Mouse (Mus musculus) midbrain, embryonic 16.5 days (tissue): Measurements from ENCODE around the gene Olfr231. TPM values are rescaled to one million over a fixed set of nuclear protein-coding genes. Genes with fewer than 3 reads are reported as not detected.

Experiments
- ATAC-seq: fragments of 200-750 bp; cut with Nextera tagmentation; 2 replicates; pipeline ENCODE4 v1.8.0; 2017; ENCODE audit warnings: moderate TSS enrichment
- H3K27ac ChIP-seq: fragments of 300-500 bp; sonication (generic); 2 replicates; pipeline ENCODE4 v1.5.1; 2014; ENCODE audit warnings: mild to moderate bottlenecking, low read length, mixed read lengths
- H3K27me3 ChIP-seq: fragments of 300-500 bp; sonication (generic); 2 replicates; pipeline ENCODE4 v1.6.1; 2014; ENCODE audit warnings: low read depth, low read length, mixed read lengths; ENCODE audit not compliant: control insufficient read depth, insufficient read depth
- H3K36me3 ChIP-seq: fragments of 300-500 bp; sonication (generic); 2 replicates; pipeline ENCODE4 v1.6.1; 2014; ENCODE audit warnings: mild to moderate bottlenecking, low read length, moderate library complexity, mixed read lengths; ENCODE audit not compliant: control insufficient read depth, insufficient read depth
- H3K4me1 ChIP-seq: fragments of 300-500 bp; sonication (generic); 2 replicates; pipeline ENCODE4 v1.6.1; 2014; ENCODE audit warnings: mild to moderate bottlenecking, low read length, mixed read lengths; ENCODE audit not compliant: control insufficient read depth, insufficient read depth
- H3K4me2 ChIP-seq: fragments of 300-500 bp; sonication (generic); 2 replicates; pipeline ENCODE4 v1.6.1; 2014; ENCODE audit warnings: mild to moderate bottlenecking, low read length, mixed read lengths
- H3K4me3 ChIP-seq: fragments of 300-500 bp; sonication (generic); 2 replicates; pipeline ENCODE4 v1.5.1; 2014; ENCODE audit warnings: low read depth, mild to moderate bottlenecking, low read length, moderate library complexity, mixed read lengths
- H3K9ac ChIP-seq: fragments of 300-500 bp; sonication (generic); 2 replicates; pipeline ENCODE4 v1.6.1; 2014; ENCODE audit warnings: low read depth, low read length, mixed read lengths
- H3K9me3 ChIP-seq: fragments of 300-500 bp; sonication (generic); replicated peaks from 2 replicates; pipeline ENCODE4 v1.6.1; 2014; ENCODE audit warnings: mild to moderate bottlenecking, low read length, mixed read lengths; ENCODE audit not compliant: control insufficient read depth, poor library complexity, severe bottlenecking
- WGBS: fragments of 180-500 bp; shearing (Covaris S2); extraction: QIAGEN DNeasy Blood & Tissue Kit; methylation state at CpG from one replicate; pipeline ENCODE4 v1.1.7; 2014; 5-methylcytosine and 5-hydroxymethylcytosine counted together
- polyA plus RNA-seq: library from polyadenylated mRNA; unstranded; fragments of >200 nt; fragmentation: Nextera tagmentation; extraction: Ambion mirVana; gene quantifications from 2 replicates; pipeline ENCODE4 v1.2.1, GENCODE M21; 2015

Gene Olfr231
- polyA plus RNA-seq, 1 experiment from 2014 or later = not detected

DNA sequence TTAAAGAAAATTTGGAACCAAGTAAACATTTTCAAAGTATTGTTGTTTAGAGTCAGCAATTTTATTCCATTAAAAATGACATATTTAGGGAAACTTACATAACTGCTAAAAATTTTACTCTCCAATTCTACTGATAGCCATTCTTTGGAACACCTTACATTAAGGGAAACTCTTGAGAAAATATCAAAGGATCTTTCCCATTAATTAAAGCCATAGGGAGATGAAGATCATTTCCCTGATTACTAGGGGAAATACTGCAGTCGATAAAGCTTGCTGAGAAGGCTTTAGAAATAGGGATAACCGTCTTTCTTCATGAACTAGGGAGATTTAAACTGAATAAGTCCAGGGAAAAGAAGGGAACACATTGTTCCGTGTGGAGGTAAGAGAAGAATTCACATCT, 10.3 kb upstream of the Olfr231 start, which contains the start of gene Olfr424:
Gene Olfr424, plus strand, starts transcription at position 301 of the 400 bp plus-strand sequence.
- Histone ChIP-seq H3K27me3 (no peaks in the 10 kb centered on the region), H3K27ac (no peak within 1 kb of the TSS), H3K9ac (no peak within 1 kb of the TSS), H3K9me3 (no peaks in the 10 kb centered on the region), H3K4me2 (no peak within 1 kb of the TSS), H3K36me3 (no peaks in the 10 kb centered on the region), H3K4me1 (no peaks in the 10 kb centered on the region), H3K4me3 (no peak within 1 kb of the TSS)
- ATAC-seq = no peak
- 73% methylated on average over 3 of the region's 3 CpGs for WGBS

DNA sequence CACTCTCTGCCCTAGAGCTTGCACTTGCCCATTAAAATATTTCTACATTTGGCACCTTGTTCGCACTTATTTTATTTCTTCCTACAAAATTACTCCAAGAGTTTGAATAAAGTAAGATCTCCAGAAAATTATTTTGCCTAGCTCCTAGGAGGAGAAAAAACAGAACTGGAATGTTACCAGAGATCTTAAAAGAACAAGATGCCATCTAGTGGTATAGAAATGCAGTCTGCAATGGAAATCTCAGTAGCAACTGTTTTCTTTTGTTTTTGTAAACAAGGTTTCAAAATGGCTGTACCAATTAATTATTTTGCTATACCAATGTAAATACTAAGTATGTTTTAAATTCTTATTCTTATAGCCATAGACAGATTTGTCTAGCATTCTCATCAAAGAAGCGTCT, 17.2 kb downstream of the Olfr231 start:
- Histone ChIP-seq H3K4me3 (no peak overlapping the region), H3K27me3 (no peaks in the 10 kb centered on the region), H3K4me1 (no peaks in the 10 kb centered on the region), H3K36me3 (no peaks in the 10 kb centered on the region), H3K9me3 (no peaks in the 10 kb centered on the region), H3K4me2 (no peak overlapping the region), H3K9ac (no peak overlapping the region), H3K27ac (no peak overlapping the region)
- ATAC-seq = no peak
- 70% methylated on average over 2 of the region's 2 CpGs for WGBS

DNA sequence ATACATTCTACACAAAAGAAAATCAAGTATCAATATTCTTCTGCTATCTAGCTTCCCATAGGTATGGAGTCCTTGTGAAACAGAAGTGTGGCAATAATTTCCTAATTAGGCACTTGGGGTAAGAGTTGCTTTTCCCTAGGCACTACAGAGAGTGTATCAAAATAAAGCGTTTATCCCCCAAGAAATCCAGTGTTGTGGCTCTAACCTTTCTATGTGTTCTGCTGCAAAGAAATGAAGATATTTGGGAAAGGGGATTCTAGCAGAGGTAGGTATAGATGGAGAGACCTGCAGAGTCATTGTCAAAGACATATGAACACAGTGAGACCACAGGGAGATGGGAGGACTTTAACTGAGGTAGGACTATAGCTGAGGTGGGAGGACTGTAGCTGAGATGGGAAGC, 24.4 kb downstream of the Olfr231 start, which contains the start of gene Olfr427:
Gene Olfr427, plus strand, starts transcription at position 301 of the 400 bp plus-strand sequence.
- WGBS = 95% methylated on average over 1 of the region's 1 CpGs
- H3K4me3 ChIP-seq = no peak within 1 kb of the TSS

DNA sequence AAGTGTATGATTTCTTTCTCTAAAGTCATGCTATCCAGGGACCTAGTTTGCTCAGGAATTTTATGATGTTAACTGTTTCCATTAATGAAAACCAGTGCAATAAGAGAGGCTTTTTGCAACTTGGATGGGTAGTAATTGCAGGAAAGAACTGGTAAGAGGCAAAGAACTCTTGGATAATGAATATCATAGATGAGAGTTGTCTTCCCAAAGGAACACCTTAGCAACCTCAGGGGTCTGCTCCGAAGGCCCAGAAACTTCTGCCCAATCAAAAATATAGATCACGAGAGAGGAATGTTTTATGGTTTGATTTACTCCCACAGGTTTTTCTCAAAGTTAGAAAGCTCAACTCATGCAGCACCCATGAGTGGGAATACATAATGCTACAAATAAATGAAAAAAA, 36.9 kb downstream of the Olfr231 start, which contains the start of gene Olfr429:
Gene Olfr429, plus strand, starts transcription at position 301 of the 400 bp plus-strand sequence.
- no peak within 1 kb of the TSS for H3K27ac ChIP-seq
- no peak within 1 kb of the TSS for H3K4me2 ChIP-seq
- H3K9ac ChIP-seq = no peak within 1 kb of the TSS
- no peaks in the 10 kb centered on the region for H3K27me3 ChIP-seq
- H3K9me3 ChIP-seq = no peaks in the 10 kb centered on the region
- ATAC-seq = no peak
- H3K4me3 ChIP-seq = no peak within 1 kb of the TSS
- 98% methylated on average over 2 of the region's 2 CpGs for WGBS
- no peaks in the 10 kb centered on the region for H3K36me3 ChIP-seq
- H3K4me1 ChIP-seq = no peaks in the 10 kb centered on the region

More for the DNA sequence above, 24.4 kb downstream of the Olfr231 start, which contains the start of gene Olfr427:
- Histone ChIP-seq H3K27me3 (no peaks in the 10 kb centered on the region), H3K27ac (no peak within 1 kb of the TSS), H3K4me2 (no peak within 1 kb of the TSS), H3K9ac (no peak within 1 kb of the TSS), H3K9me3 (no peaks in the 10 kb centered on the region), H3K4me1 (no peaks in the 10 kb centered on the region), H3K36me3 (no peaks in the 10 kb centered on the region)
- ATAC-seq = no peak

DNA sequence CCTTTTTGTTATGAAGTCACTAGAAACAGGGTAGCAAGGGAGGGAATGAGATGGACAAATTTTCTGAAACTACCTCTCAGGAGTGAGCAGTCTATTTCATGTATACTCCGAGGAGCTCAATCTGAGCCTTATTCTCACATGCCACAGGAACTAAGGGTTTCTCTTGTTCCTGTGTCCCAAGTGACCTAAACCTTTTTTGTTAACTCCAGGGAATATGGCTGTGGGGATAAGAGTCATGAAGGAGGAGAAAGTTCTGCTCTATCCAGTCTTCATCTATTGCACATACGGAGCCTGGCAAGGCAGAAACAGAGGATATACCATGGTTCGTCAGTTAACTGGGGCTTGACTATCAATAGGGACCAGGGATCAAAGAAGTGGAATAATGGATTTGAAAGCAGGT, 54.7 kb downstream of the Olfr231 start, which contains the start of gene Olfr430:
Gene Olfr430, plus strand, starts transcription at position 301 of the 400 bp plus-strand sequence.
- Histone ChIP-seq H3K4me2 (no peak within 1 kb of the TSS), H3K36me3 (no peaks in the 10 kb centered on the region), H3K27ac (no peak within 1 kb of the TSS), H3K9ac (no peak within 1 kb of the TSS), H3K9me3 (no peaks in the 10 kb centered on the region), H3K4me3 (no peak within 1 kb of the TSS), H3K27me3 (no peaks in the 10 kb centered on the region), H3K4me1 (no peaks in the 10 kb centered on the region)
- 90% methylated on average over 3 of the region's 3 CpGs for WGBS
- ATAC-seq = no peak

Other genes starting within 250 kb of the Olfr231 start
- gene Ifi211, start 208.1 kb downstream of the Olfr231 start, polyA plus RNA-seq = 0.24 and 0.45 TPM in 2 replicates
- gene Mndal, start 178.7 kb downstream of the Olfr231 start, polyA plus RNA-seq = 1.1 and 1.2 TPM in 2 replicates
- gene Ifi203, start 178.5 kb downstream of the Olfr231 start, polyA plus RNA-seq = 0.35 and 0.47 TPM in 2 replicates
- 0.10 TPM in 1 of 2 replicates, not detected in the other for gene Ifi202b, start 138.4 kb downstream of the Olfr231 start, polyA plus RNA-seq
- not detected in 2 replicates for gene Ifi205, start 89.4 kb downstream of the Olfr231 start, polyA plus RNA-seq
- gene Olfr433, start 80.5 kb downstream of the Olfr231 start, polyA plus RNA-seq = not detected in 2 replicates
- not detected in 2 replicates for gene Olfr432, start 72.0 kb downstream of the Olfr231 start, polyA plus RNA-seq
- not detected in 2 replicates for gene Olfr430, start 54.6 kb downstream of the Olfr231 start, polyA plus RNA-seq
- gene Olfr429, start 36.8 kb downstream of the Olfr231 start, polyA plus RNA-seq = not detected in 2 replicates
- not detected in 2 replicates for gene Olfr427, start 24.3 kb downstream of the Olfr231 start, polyA plus RNA-seq
- gene Olfr424, start 10.4 kb upstream of the Olfr231 start, polyA plus RNA-seq = not detected in 2 replicates
- not detected in 2 replicates for gene Olfr420, start 34.5 kb upstream of the Olfr231 start, polyA plus RNA-seq
- 0.06 and 0.16 TPM in 2 replicates for gene Spta1, start 51.6 kb upstream of the Olfr231 start, polyA plus RNA-seq
- not detected in 2 replicates for gene Olfr419, start 130.9 kb upstream of the Olfr231 start, polyA plus RNA-seq
- not detected in 2 replicates for gene Mptx1, start 209.4 kb upstream of the Olfr231 start, polyA plus RNA-seq
- gene Olfr417, start 244.0 kb upstream of the Olfr231 start, polyA plus RNA-seq = not detected in 2 replicates